Mouse (Mus musculus) kidney, adult 8-10 months (tissue): Measurements from ENCODE around the gene Psapl1.

Experiments
- DNase-seq, 2 experiments: peaks; one replicate each; pipeline ENCODE4 v3.0.0; 2022

The Psapl1 gene

DNA sequence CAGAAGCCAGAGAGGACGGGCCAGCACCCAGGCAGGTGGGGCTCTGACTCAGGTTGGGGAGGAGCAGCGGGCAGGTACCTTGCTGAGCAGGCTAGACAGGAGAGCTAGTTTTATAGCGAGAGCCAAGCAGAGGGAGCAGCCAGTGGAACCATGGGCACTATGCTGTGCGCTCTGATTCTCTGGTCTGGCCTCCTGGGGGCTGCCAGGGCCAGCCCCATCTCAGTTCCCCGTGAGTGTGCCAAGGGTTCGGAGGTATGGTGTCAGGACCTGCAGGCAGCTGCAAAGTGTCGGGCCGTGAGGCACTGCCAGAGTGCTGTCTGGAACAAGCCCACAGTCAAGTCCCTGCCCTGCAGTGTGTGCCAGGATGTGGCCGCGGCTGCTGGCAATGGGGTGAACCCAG, at the start of gene Psapl1:
TSS of gene Psapl1 (plus strand) at position 106 of the 400 bp plus-strand sequence.
- DNase-seq = no peak

DNA sequence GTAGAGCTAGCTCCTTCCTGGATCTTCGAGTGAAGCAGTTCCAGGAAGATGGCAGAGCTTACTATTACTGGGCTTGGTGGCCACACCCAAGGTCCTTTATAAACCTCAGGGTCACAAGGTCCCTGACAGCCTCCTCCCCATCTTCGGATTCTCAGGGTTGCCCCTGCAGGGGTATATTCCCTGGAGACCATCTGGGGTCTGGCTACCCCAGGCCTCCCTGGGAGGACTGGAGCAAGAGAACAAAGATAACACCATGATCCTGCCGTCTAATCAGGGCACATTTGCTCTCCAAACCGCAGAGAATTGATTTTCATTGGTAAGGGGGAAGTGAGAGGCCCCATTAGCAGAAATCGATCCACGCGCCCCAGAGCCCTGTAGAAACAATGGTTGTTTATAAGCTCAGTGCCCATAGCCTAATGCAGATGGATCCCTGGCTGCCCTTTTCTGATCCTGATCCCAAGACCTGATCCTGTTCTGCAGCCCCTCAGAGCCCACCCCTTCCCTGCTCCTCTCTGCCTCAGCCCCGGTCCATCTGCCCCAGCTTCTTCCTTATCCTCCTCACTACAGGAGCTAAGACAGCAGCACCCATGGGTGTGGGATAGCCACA, 48.8 kb upstream of the Psapl1 start:
- DNase-seq = no peak

DNA sequence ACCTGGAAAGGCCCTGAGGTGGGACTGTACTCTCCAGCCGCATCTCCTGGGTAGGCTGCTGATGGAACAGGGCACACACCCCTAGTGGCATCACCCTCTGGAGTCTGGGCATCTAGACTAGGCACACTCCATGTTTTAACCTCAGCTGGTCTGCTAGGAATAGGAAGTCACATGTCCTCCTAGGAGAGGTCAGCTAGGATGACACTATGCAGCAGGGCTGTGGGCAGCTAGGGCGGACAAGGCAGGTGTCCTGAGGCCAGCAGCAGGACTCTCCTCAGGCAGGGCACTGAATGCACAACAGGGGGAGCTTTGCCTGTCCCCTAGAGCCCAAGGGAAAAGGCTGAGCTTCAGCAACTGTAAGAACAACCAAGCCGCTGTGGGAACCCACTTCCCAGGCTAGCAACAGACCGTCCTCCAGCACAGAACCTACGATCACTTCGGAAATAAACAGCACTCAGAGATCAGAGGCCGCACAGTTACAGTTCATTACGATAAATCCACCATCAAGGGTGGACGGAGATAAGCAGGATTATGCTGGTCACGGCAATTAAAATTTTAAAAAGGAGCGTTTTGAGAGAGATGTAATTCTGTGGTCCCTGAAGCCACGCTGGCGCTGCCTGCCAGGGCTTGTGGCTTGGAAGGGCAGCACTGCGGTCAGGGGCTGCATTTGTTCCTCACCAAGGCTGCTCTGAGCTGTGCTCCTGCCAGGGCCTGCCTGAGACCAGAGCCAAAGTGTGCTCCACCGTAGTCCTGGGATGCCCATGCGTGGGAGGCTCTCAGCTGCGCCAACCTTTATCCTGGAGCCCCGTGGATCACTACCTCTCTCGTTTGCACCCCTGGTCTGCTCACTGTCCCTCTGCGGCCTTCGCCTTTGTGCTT, 38.2 kb upstream of the Psapl1 start:
- no peak for DNase-seq

- DNase-seq = no peak
Observed at GRCm38 (mm10) chr5:36166346-36167013, 37.3 kb upstream of the Psapl1 start.

DNA sequence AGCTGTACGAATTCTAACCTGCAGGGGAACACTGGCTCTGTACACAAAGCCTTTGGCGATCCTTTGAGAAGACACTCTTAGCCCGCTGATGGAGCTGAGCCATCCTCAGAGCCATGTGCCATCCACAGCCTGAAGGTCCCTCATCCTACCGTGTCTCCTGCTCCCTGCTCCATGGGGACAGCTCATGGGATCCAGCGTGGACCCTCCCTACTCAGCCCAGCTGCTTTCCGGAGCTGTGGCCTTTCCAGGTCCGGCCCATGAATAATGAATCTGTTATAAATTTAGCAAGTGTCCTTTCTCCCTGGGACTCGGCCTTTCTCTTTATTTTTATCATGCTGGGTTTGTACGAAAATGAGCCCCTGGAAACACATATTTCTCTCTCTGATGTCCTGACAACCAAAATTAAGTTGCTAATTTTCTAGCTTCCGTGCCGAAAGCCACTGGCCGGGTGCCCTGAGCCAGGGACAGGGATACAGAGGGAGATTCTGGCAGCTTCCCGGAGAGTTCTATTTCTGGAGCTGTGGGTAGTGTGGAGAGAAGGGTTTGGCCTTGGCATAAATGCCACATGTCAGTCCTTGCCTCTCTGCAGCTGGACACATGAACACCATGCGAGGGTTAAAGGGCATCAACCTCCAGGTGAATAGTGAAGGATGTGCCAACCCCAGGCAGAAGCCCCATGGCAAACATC, 34.7 kb upstream of the Psapl1 start:
- DNase-seq = no peak

- DNase-seq = no peak
Observed at GRCm38 (mm10) chr5:36174569-36175115, 29.2 kb upstream of the Psapl1 start.

GRCm38 (mm10) chr5:36176409-36176808, 27.4 kb upstream of the Psapl1 start:
- DNase-seq = peak; percentile 63 to 82

DNA sequence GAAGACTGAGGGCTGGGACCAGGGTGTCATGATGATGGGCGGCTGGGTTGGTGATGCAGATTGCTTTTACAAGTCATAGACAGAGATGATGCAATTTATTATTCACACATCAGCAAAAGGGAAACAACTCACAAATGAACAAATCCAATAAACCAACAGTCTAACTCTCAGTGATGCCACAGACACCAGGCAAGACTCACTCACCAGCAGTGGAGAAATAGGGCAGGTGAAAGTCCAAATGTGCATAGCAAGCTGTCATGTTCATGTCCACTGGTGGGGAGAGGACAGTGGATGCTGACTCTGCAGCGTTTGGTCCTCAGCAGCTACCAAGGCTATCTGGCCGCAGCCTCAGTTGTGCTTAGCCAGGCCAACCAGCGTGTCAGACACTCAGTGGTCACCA, 26.9 kb upstream of the Psapl1 start:
- no peak for DNase-seq

GRCm38 (mm10) chr5:36178215-36178614, 25.6 kb upstream of the Psapl1 start:
- DNase-seq = no peak

DNA sequence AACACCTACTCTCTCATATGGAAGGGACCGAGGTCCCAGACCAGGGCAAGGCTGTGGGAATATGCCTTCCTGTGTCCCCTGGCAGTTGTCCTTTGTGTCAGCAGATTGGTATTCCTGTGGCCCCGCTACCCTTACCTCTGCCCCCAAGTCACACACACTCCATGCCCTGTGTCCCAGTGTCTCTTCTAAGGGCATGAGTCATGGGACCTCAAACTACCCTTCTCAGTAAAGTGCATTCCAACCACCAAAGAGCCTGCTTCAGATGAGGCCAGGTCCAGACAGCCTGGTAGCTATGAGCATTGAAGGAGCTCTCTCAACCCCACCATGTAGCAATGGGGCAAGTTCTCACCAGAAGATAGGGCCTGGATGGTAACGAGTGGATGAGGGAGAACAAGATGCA, 25.0 kb upstream of the Psapl1 start:
- no peak for DNase-seq

- DNase-seq = no peak
Observed at GRCm38 (mm10) chr5:36179708-36180107, 24.1 kb upstream of the Psapl1 start.

GRCm38 (mm10) chr5:36182326-36182725, 21.5 kb upstream of the Psapl1 start:
- no peak for DNase-seq

- DNase-seq = no peak
Observed at GRCm38 (mm10) chr5:36186294-36187053, 17.3 kb upstream of the Psapl1 start.

DNA sequence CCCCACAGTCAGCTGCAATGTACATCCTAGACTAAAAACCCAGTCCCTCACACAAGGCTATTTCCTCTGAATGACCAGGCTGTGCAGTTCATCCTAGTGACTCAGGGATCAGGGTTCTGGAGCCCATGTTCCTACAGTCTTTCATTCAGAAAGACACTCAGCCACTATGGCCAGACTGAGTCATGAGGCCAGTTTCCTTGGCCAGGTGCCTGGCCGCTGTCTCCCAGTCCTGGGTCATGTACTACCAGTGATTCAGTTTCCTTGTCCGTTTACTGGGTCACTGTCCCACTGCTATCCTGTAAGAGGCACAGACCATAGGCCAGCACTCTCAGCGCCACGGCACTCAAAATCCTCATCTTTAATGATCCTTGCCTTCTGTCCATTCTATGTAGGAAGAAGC, 15.5 kb upstream of the Psapl1 start:
- no peak for DNase-seq

GRCm38 (mm10) chr5:36191285-36191684, 12.5 kb upstream of the Psapl1 start:
- DNase-seq = no peak

DNA sequence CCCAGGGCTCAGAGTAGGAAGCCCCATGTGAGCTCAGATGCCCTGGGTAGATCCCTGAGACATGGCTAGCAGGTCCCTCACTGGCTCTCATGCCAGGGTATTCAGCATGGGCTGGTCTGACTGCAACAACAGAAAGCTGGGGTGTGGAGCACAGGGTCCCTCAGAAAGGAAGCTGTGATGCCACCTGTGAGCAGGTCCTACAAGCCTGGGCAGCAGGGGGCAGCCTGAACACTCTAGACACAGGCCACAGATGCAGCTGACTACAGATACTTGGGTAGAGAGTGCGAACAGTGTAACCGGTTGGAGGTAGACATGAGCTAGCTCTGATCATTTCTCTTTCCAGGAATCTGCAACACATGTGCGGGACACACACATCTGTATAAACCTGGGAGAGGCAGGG, 11.9 kb upstream of the Psapl1 start:
- DNase-seq = no peak

GRCm38 (mm10) chr5:36192677-36193076, 11.1 kb upstream of the Psapl1 start:
- no peak for DNase-seq

DNA sequence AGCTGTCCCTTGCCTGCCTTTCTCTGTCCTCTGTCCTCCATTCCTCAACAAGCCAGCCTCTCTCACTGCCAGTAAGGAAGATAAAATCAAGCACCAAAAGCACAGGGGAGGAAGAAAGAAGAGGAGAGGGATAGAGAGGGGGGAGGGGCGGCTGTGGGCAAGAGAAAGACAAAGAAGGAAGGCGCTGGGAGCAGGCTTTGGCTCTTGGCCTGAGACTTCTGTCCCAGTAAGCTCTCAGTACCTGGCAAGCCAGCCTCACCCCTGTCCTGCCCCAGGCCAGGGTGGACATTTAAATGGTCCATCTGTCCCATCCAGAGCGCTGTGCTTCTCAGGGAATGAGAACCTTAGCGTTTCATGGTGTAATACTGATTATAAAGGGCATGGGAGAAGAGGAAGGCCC, 9.2 kb upstream of the Psapl1 start:
- no peak for DNase-seq

DNA sequence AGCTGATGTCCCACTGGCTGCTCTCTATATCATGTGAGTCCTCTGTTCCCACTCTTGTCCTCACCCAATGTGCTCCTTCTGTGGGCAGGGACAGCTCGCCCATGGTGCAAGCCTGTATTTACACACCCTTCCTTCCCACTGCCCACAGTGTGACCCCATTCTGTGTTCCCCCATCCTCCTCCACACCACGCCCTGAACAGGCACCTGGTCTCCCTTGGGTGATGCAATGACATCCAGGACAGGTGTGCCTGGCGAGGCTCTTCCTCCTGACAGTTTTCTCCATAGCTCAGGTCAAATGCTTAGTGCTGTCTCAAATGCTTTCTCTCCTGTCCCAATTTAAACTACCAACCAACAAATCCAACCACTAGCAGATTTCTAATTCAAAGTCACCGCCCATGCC, 8.4 kb upstream of the Psapl1 start:
- no peak for DNase-seq

- no peak for DNase-seq
Observed at GRCm38 (mm10) chr5:36199519-36199918, 4.3 kb upstream of the Psapl1 start.

DNA sequence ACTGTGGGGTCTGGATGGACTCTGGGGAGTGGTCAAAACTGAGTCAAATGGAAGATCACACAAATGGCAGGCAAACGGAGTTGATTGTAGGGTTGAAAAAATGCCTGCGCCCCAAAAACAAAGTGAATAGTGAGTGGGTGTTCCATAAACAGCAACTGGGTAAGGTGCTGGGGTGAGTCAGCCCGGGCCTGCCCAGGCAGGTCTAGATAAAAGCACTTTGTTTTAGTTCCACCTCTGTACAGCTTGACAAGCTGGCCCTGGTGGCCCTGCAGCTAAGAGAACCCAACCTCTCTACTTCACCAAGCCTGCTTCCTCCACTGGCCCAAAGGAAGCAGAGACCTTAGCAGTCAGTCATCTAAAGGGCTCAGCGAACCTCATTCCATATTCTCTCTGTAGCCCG, 1.0 kb upstream of the Psapl1 start:
- DNase-seq = no peak

DNA sequence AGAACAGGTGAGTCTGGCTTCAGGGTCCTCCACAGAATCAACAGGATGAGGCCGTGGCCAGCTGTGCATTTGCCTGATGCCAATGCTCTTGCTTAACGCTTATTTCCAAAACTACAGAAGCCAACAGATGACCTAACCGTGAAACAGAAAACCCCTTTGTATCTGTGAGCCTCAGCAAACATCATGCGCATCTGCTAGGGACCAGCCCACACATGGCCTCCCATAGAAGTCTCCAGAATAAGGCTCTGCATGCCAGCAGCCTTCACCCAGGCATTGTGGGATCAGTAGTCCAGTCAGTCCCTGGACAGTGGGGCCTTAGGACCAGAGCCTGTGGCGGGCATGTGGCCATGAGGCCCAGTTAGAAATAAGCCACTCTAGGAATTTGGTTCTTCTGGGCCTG, 400 bp upstream of the Psapl1 start:
- no peak for DNase-seq
